Mouse (Mus musculus) forebrain, embryonic 14.5 days (tissue): ENCODE measurements at regions not wholly inside any gene's neighbourhood (a gene's known extent, or its start where the extent isn't known, plus 50 kb on each side); places are given as distances from the start of the nearest gene placed in this dataset.
A peak's percentile ranks its signal among the peaks of the same experiment; 100 is the strongest.

Source experiments
- ATAC-seq: fragments of 200-750 bp; cut with Nextera tagmentation; 2 replicates; pipeline ENCODE4 v1.8.0; 2017; ENCODE audit warnings: mild to moderate bottlenecking, moderate library complexity
- DNase-seq: peaks from one replicate; pipeline ENCODE4 v3.0.0-alpha.2; 2015; ENCODE audit warnings: low spot score
- H3K27ac ChIP-seq: fragments of 300-500 bp; sonication (generic); 2 replicates; pipeline ENCODE4 v1.5.1; 2014; ENCODE audit warnings: low read depth, mild to moderate bottlenecking, control low read depth, low read length, moderate library complexity
- H3K27me3 ChIP-seq: fragments of 300-500 bp; sonication (generic); replicated peaks from 2 replicates; pipeline ENCODE4 v1.6.1; 2014; ENCODE audit warnings: low read length, control low read depth, mixed read lengths; ENCODE audit not compliant: control insufficient read depth, insufficient read depth
- H3K36me3 ChIP-seq: fragments of 300-500 bp; sonication (generic); 2 replicates; pipeline ENCODE4 v1.6.1; 2014; ENCODE audit warnings: low read length, control low read depth; ENCODE audit not compliant: control insufficient read depth, insufficient read depth
- H3K4me1 ChIP-seq: fragments of 300-500 bp; sonication (generic); 2 replicates; pipeline ENCODE4 v1.6.1; 2014; ENCODE audit warnings: antibody characterized with exemption, low read length, control low read depth; ENCODE audit not compliant: control insufficient read depth, insufficient read depth
- H3K4me2 ChIP-seq: fragments of 300-500 bp; sonication (generic); 2 replicates; pipeline ENCODE4 v1.6.1; 2014; ENCODE audit warnings: mild to moderate bottlenecking, control low read depth, low read length
- H3K4me3 ChIP-seq: fragments of 300-500 bp; sonication (generic); 2 replicates; pipeline ENCODE4 v1.5.1; 2014; ENCODE audit warnings: low read depth, low read length, control low read depth
- H3K9ac ChIP-seq: fragments of 300-500 bp; sonication (generic); 2 replicates; pipeline ENCODE4 v1.6.1; 2014; ENCODE audit warnings: mild to moderate bottlenecking, low read length, control low read depth, moderate library complexity
- H3K9me3 ChIP-seq: fragments of 300-500 bp; sonication (generic); replicated peaks from 2 replicates; pipeline ENCODE4 v1.6.1; 2016; ENCODE audit warnings: low read length, control low read depth, mixed read lengths; ENCODE audit not compliant: control insufficient read depth
- WGBS: fragments of 180-500 bp; shearing (Covaris S2); extraction: QIAGEN DNeasy Blood & Tissue Kit; methylation state at CpG from one replicate; pipeline ENCODE4 v1.1.7; 2014; 5-methylcytosine and 5-hydroxymethylcytosine counted together

GRCm38 (mm10) chr8:7430482-7430881 lies 1230.6 kb downstream of the Efnb2 start:
- no peak overlapping the region for H3K4me2 ChIP-seq
- H3K9me3 ChIP-seq = no peaks in the 10 kb centered on the region
- H3K36me3 ChIP-seq = no peaks in the 10 kb centered on the region
- no peak overlapping the region for H3K9ac ChIP-seq
- ATAC-seq (no peak), DNase-seq (no peak)
- no peak overlapping the region for H3K4me3 ChIP-seq
- H3K27ac ChIP-seq = no peak overlapping the region
- no peaks in the 10 kb centered on the region for H3K27me3 ChIP-seq
- no peaks in the 10 kb centered on the region for H3K4me1 ChIP-seq

GRCm38 (mm10) chr8:7398175-7398574 lies 1262.9 kb downstream of the Efnb2 start:
- Histone ChIP-seq H3K27me3 (no peaks in the 10 kb centered on the region), H3K9ac (no peak overlapping the region), H3K36me3 (no peaks in the 10 kb centered on the region), H3K4me2 (no peak overlapping the region), H3K9me3 (no peaks in the 10 kb centered on the region), H3K27ac (no peak overlapping the region), H3K4me3 (no peak overlapping the region), H3K4me1 (no peaks in the 10 kb centered on the region)
- ATAC-seq (peak; percentile 52; the same call in 1 of the 2 replicates), DNase-seq (peak; percentile 34)
- WGBS = 69% methylated on average over 2 of the region's 2 CpGs

GRCm38 (mm10) chr8:7397355-7397862 lies 1263.6 kb downstream of the Efnb2 start:
- Histone ChIP-seq H3K27ac (no peak overlapping the region), H3K4me1 (no peaks in the 10 kb centered on the region), H3K9me3 (no peaks in the 10 kb centered on the region), H3K4me3 (no peak overlapping the region), H3K9ac (no peak overlapping the region), H3K4me2 (no peak overlapping the region), H3K36me3 (no peaks in the 10 kb centered on the region), H3K27me3 (no peaks in the 10 kb centered on the region)
- 67% methylated on average over 5 of the region's 5 CpGs for WGBS
- ATAC-seq (peak; percentile 72; the same call in 1 of the 2 replicates), DNase-seq (peak; percentile 62)
